Mouse (Mus musculus): Measurements from ENCODE around the gene Gm3618. TPM values are rescaled to one million over a fixed set of nuclear protein-coding genes. Genes with fewer than 3 reads are reported as not detected.
"Not testable (repeated sequence)": the region's sequence is repeated elsewhere in the genome, so short reads cannot be mapped to it uniquely, and the experiment has no call there.

The Gm3618 gene
- polyA plus RNA-seq (2015; fragmentation: Nextera tagmentation; extraction: Ambion mirVana), result not detected in 2 replicates

DNA sequence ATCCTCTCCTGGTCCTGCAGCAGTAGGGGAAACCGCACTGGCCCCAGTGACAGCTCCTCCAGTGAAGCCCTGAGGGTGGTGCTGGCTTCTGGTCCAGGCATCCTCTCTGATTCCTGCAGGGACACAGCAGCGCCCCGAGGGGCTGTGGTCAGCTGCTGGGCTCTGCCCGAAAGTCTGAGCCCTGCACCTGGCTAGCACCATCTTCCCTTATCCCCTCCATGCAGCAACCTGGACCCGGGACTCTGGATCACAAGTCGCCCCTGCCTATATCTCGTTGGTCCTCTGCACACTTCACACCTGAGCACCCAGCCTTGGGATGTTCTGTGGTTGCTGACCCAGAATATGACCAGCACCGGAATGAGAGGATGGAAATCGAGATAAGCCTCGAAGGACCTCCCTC lies at the start of gene Gm3618:
Gene Gm3618 (minus strand): TSS at position 101 of the 400 bp plus-strand sequence.
- H3K4me2 ChIP-seq (replicated peaks); H3K4me3 ChIP-seq (replicated peaks); H3K27me3 ChIP-seq (replicated peaks); H3K9me3 ChIP-seq; H3K9ac ChIP-seq; ATAC-seq; H3K4me1 ChIP-seq (replicated peaks); H3K27ac ChIP-seq; H3K36me3 ChIP-seq: not testable (repeated sequence)
- no CpG with 5 or more reads among the region's 10 CpGs for WGBS

DNA sequence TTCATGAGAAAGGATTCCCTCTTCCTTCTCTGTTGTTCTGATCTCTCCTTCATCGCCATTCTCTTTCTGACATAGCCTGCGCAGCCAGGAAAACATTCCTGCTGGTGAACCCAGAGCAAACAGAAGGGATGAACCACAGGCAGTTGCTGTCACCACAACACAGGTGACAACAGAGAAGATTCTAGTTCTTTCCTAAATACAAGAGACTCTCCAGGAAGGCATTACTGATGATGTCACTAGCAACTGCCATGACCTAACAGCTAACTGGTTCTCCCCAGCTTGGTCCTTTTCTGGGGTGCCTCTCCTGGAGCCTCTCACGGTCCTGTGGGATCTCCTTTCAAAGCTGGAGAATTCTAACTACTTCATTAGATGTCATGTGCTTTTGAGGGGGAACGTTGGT lies 46.7 kb upstream of the Gm3618 start, which contains the start of gene Gm16440:
Gene Gm16440 (minus strand): TSS at position 101 of the 400 bp plus-strand sequence.
- H3K27me3 ChIP-seq (replicated peaks); H3K4me3 ChIP-seq (replicated peaks); H3K9ac ChIP-seq; H3K4me2 ChIP-seq (replicated peaks); H3K4me1 ChIP-seq (replicated peaks); H3K9me3 ChIP-seq; ATAC-seq; H3K36me3 ChIP-seq; H3K27ac ChIP-seq: not testable (repeated sequence)
- 84% methylated on average over 2 of the region's 4 CpGs for WGBS

DNA sequence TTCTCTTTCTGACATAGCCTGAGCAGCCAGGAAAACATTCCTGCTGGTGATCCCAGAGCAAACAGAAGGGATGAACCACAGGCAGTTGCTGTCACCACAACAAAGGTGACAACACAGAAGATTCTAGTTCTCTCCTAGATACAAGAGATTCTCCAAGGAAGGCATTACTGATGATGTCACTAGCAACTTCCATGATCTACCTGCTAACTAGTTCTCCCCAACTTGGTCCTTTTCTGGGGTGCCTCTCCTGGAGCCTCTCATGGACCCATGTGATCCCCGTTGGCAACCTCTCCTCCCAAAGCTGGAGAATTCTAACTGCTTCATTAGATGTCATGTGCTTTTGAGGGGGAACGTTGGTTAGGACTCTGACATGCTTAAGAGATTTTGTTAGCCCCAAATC lies 38.7 kb downstream of the Gm3618 start, which contains the start of gene Gm21103:
Gene Gm21103 (minus strand): TSS at position 101 of the 400 bp plus-strand sequence.
- not testable (repeated sequence) for H3K36me3 ChIP-seq; H3K9me3 ChIP-seq; H3K27me3 ChIP-seq (replicated peaks); ATAC-seq; H3K4me2 ChIP-seq (replicated peaks); H3K27ac ChIP-seq; H3K9ac ChIP-seq; H3K4me3 ChIP-seq (replicated peaks); H3K4me1 ChIP-seq (replicated peaks)
- WGBS, result 84% methylated on average over 2 of the region's 2 CpGs

DNA sequence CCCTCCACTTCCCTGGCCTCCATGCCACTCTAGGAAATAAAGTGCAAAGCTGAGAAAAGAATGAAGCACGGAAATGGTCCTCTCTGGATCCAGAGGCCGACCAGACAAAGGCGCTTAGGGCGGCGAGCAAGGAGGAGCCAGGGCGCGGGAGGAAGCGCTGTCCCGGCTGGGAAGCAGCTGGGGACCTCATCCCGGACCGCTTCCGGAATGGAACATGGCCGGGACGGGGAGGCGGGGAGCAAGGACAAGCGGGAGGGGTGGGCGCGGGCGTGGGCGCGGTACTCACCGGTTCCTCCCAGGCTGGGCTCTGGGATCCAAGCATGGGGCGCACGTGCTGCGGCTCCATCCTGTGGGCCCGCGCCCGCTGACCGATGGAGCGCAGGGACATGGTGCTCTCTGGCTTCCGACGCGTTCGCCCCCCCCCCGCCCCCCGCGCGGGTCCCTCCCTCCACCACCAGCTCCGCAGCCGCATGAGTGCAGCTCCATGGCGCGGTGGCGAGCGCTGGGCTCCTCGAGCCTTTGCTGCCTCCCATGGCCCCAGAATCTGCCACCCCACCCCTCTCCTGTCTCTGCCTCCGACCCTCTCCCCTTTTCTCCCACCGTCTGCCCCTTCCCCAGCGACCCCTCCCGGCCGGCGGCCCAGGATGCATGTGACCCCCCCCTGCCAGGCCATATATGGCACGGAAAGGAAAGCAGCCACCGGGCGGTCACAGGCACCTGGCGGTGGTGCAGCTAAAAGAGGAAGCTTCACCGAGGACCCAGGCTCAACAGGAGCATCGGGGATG lies 56.4 kb downstream of the Gm3618 start, which contains the start of gene Gm3411:
Gene Gm3411 (minus strand): TSS at position 320 of the 785 bp plus-strand sequence.
- ATAC-seq; H3K4me1 ChIP-seq (replicated peaks); H3K27me3 ChIP-seq (replicated peaks); H3K27ac ChIP-seq; H3K36me3 ChIP-seq; H3K9me3 ChIP-seq: not testable (repeated sequence)
- peak within 1 kb of the TSS; percentile 44 for H3K9ac ChIP-seq
- H3K4me2 ChIP-seq (replicated peaks), result peak within 1 kb of the TSS; percentile 73
- peak within 1 kb of the TSS; percentile 47 for H3K4me3 ChIP-seq (replicated peaks)
- 1% methylated on average over 52 of the region's 57 CpGs for WGBS

Other genes starting within 250 kb of the Gm3618 start
- 0.74 and 0.90 TPM in 2 replicates for gene Gm8206, start 249.7 kb downstream of the Gm3618 start, polyA plus RNA-seq (2015; fragmentation: Nextera tagmentation; extraction: Ambion mirVana)
- gene Gm3468, start 235.0 kb downstream of the Gm3618 start, polyA plus RNA-seq (2015; fragmentation: Nextera tagmentation; extraction: Ambion mirVana), result 0.77 and 1.9 TPM in 2 replicates
- not detected in 2 replicates for gene Gm3476, start 217.9 kb downstream of the Gm3618 start, polyA plus RNA-seq (2015; fragmentation: Nextera tagmentation; extraction: Ambion mirVana)
- gene Gm21560, start 124.4 kb downstream of the Gm3618 start, polyA plus RNA-seq (2015; fragmentation: Nextera tagmentation; extraction: Ambion mirVana), result not detected in 2 replicates
- 1.9 and 2.2 TPM in 2 replicates for gene Gm3411, start 56.4 kb downstream of the Gm3618 start, polyA plus RNA-seq (2015; fragmentation: Nextera tagmentation; extraction: Ambion mirVana)
- gene Gm21103, start 38.8 kb downstream of the Gm3618 start, polyA plus RNA-seq (2015; fragmentation: Nextera tagmentation; extraction: Ambion mirVana), result not detected in 2 replicates
- gene Gm16440, start 46.6 kb upstream of the Gm3618 start, polyA plus RNA-seq (2015; fragmentation: Nextera tagmentation; extraction: Ambion mirVana), result not detected in 2 replicates
- 0.43 and 0.50 TPM in 2 replicates for gene Gm3591, start 68.8 kb upstream of the Gm3618 start, polyA plus RNA-seq (2015; fragmentation: Nextera tagmentation; extraction: Ambion mirVana)
- gene Gm3594, start 100.9 kb upstream of the Gm3618 start, polyA plus RNA-seq (2015; fragmentation: Nextera tagmentation; extraction: Ambion mirVana), result not detected in 2 replicates
- gene Gm8356, start 193.6 kb upstream of the Gm3618 start, polyA plus RNA-seq (2015; fragmentation: Nextera tagmentation; extraction: Ambion mirVana), result not detected in 2 replicates
- gene Gm3629, start 246.9 kb upstream of the Gm3618 start, polyA plus RNA-seq (2015; fragmentation: Nextera tagmentation; extraction: Ambion mirVana), result 0.14 and 0.18 TPM in 2 replicates